ENCODE assay signal across 10 mouse cellular contexts in the genomic region with DNA sequence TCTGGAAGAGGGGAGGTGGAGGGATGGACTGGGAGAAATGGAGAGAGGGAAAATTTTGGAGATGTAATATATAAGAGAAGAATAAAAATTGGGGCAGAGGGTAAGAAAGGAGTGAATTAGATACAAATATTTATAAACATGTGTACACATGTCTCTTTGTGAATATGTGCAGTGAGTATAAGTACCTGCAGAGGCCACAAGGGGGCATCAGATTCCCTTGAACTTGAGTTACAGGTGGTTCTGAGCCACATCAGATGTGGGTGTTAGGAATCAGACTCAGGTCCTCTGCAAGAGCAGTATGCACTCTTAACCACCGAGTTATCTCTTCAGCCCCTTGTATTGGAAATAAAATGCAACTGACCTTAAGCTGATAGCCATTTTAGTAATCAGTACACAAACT. TPM values are rescaled to one million over a fixed set of nuclear protein-coding genes. Genes with fewer than 3 reads are reported as not detected.
DNase-seq lines count a peak whose midpoint lies in the region; ATAC-seq lines count a peak whose summit lies in the region.
"Had no signal": no experiment of that assay in that cellular context is flagged by ENCODE, and none has a peak within 500 bp of the region (broad histone marks: within the 10 kb centered on the region; RNA-seq: fewer than 3 reads in every experiment).

No protein-coding gene starts in this region.

- H3K4me3 ChIP-seq in kidney, embryonic 14.5 days (ENCODE audit: low read length): no peak overlapping the region
- H3K4me3 ChIP-seq in embryonic facial prominence, embryonic 10.5 days: no peak overlapping the region
- no peak overlapping the region for H3K4me3 ChIP-seq in limb, embryonic 11.5 days (ENCODE audit: low read depth, low read length)
- no peak overlapping the region for H3K4me3 ChIP-seq in neural tube, embryonic 15.5 days (replicated peaks)
- H3K4me3 ChIP-seq: embryonic facial prominence, embryonic 15.5 days; stomach, embryonic 15.5 days had no signal

- peak; percentile 26 for DNase-seq in kidney, adult 11 months
- DNase-seq in adrenal gland, adult 18-20 months (ENCODE audit: low spot score in 2 of 2): peak; percentile 39 to 43
- peak; percentile 10 for DNase-seq in embryonic facial prominence, embryonic 10.5 days (ENCODE audit: low spot score)
- DNase-seq in limb, embryonic 11.5 days (ENCODE audit: low spot score): peak; percentile 34
- DNase-seq in skeletal muscle tissue, adult 2 months (ENCODE audit: low read depth, low spot score): peak; percentile 6

- H3K27ac ChIP-seq in kidney, embryonic 14.5 days (ENCODE audit: low read depth, low read length): no peak overlapping the region
- H3K27ac ChIP-seq in embryonic facial prominence, embryonic 10.5 days (replicated peaks): no peak overlapping the region
- H3K27ac ChIP-seq in limb, embryonic 11.5 days (replicated peaks; ENCODE audit: low read depth, low read length): no peak overlapping the region
- no peak overlapping the region for H3K27ac ChIP-seq in neural tube, embryonic 15.5 days (replicated peaks)
- H3K27ac ChIP-seq: embryonic facial prominence, embryonic 15.5 days; stomach, embryonic 15.5 days had no signal

- no peaks in the 10 kb centered on the region for H3K4me1 ChIP-seq in kidney, embryonic 14.5 days (ENCODE audit: control insufficient read depth, insufficient read depth, low read length)
- no peaks in the 10 kb centered on the region for H3K4me1 ChIP-seq in embryonic facial prominence, embryonic 10.5 days
- H3K4me1 ChIP-seq in limb, embryonic 11.5 days (ENCODE audit: control insufficient read depth, insufficient read depth, low read length): no peaks in the 10 kb centered on the region
- no peaks in the 10 kb centered on the region for H3K4me1 ChIP-seq in neural tube, embryonic 15.5 days
- H3K4me1 ChIP-seq: embryonic facial prominence, embryonic 15.5 days; stomach, embryonic 15.5 days had no signal

- H3K27me3 ChIP-seq in kidney, embryonic 14.5 days (ENCODE audit: control insufficient read depth, insufficient read depth, low read length): no peaks in the 10 kb centered on the region
- no peaks in the 10 kb centered on the region for H3K27me3 ChIP-seq in embryonic facial prominence, embryonic 10.5 days (replicated peaks; ENCODE audit: low read depth, poor library complexity, severe bottlenecking)
- no peaks in the 10 kb centered on the region for H3K27me3 ChIP-seq in limb, embryonic 11.5 days (ENCODE audit: control insufficient read depth, insufficient read depth, low read length)
- no peaks in the 10 kb centered on the region for H3K27me3 ChIP-seq in neural tube, embryonic 15.5 days (replicated peaks)
- H3K27me3 ChIP-seq: embryonic facial prominence, embryonic 15.5 days; stomach, embryonic 15.5 days had no signal

- no peak overlapping the region for H3K4me2 ChIP-seq in kidney, embryonic 14.5 days (replicated peaks; ENCODE audit: low read depth, low read length)
- H3K4me2 ChIP-seq in limb, embryonic 11.5 days (ENCODE audit: low read depth, severe bottlenecking): no peak overlapping the region
- no peak overlapping the region for H3K4me2 ChIP-seq in neural tube, embryonic 15.5 days
- H3K4me2 ChIP-seq: embryonic facial prominence, embryonic 15.5 days; stomach, embryonic 15.5 days had no signal

- no peaks in the 10 kb centered on the region for H3K9me3 ChIP-seq in kidney, embryonic 14.5 days (ENCODE audit: control insufficient read depth, low read length)
- no peaks in the 10 kb centered on the region for H3K9me3 ChIP-seq in embryonic facial prominence, embryonic 10.5 days
- H3K9me3 ChIP-seq in limb, embryonic 11.5 days (ENCODE audit: control insufficient read depth, low read length): no peaks in the 10 kb centered on the region
- H3K9me3 ChIP-seq in neural tube, embryonic 15.5 days (replicated peaks): no peaks in the 10 kb centered on the region
- H3K9me3 ChIP-seq: embryonic facial prominence, embryonic 15.5 days; stomach, embryonic 15.5 days had no signal

- WGBS in kidney, embryonic 14.5 days: 91% methylated on average over 1 of the region's 1 CpGs
- 86% methylated on average over 1 of the region's 1 CpGs for WGBS in embryonic facial prominence, embryonic 10.5 days
- WGBS in limb, embryonic 11.5 days: 86% methylated on average over 1 of the region's 1 CpGs
- WGBS in neural tube, embryonic 15.5 days: 97% methylated on average over 1 of the region's 1 CpGs

- ATAC-seq in kidney, embryonic 14.5 days (ENCODE audit: low FRiP score, low TSS enrichment): no peak
- ATAC-seq in CD4-positive, CD25-positive, alpha-beta regulatory T cell, adult 4 months: peak; percentile 62
- no peak for ATAC-seq in limb, embryonic 11.5 days (ENCODE audit: insufficient number of reproducible peaks, low FRiP score, low TSS enrichment, low read depth)
- ATAC-seq in neural tube, embryonic 15.5 days (ENCODE audit: low FRiP score): no peak

- H3K9ac ChIP-seq in kidney, embryonic 14.5 days (ENCODE audit: low read depth, low read length): no peak overlapping the region
- no peak overlapping the region for H3K9ac ChIP-seq in limb, embryonic 11.5 days (ENCODE audit: low read length)
- H3K9ac ChIP-seq in neural tube, embryonic 15.5 days (replicated peaks): no peak overlapping the region
- H3K9ac ChIP-seq: embryonic facial prominence, embryonic 15.5 days; stomach, embryonic 15.5 days had no signal

- H3K36me3 ChIP-seq in kidney, embryonic 14.5 days (ENCODE audit: control insufficient read depth, insufficient read depth, low read length): peaks cover 2% of the 10 kb centered on the region; the same call in 1 of the 2 replicates
- peaks cover 33% of the 10 kb centered on the region for H3K36me3 ChIP-seq in embryonic facial prominence, embryonic 10.5 days (replicated peaks)
- no peaks in the 10 kb centered on the region for H3K36me3 ChIP-seq in limb, embryonic 11.5 days (ENCODE audit: control insufficient read depth, insufficient read depth, low read length)
- H3K36me3 ChIP-seq in neural tube, embryonic 15.5 days: peaks cover 24% of the 10 kb centered on the region

RNA-seq across cellular contexts. Expression of a gene that starts 23.7 kb away (rescaled TPM):
- polyA plus RNA-seq in kidney, embryonic 14.5 days (2014; fragmentation: Nextera tagmentation; extraction: Ambion mirVana): 6.1 and 9.6 TPM in 2 replicates
- polyA plus RNA-seq in CD4-positive, CD25-positive, alpha-beta regulatory T cell, adult 4 months (2017; shearing (Covaris generic)): 10 to 100 TPM; 11.5 to 13.9 TPM
- 10 to 100 TPM; 28.9 to 46.1 TPM for total RNA-seq in adrenal gland, adult 18-20 months (2021)
- 5.7 and 6.3 TPM in 2 replicates for polyA plus RNA-seq in embryonic facial prominence, embryonic 10.5 days (2016; fragmentation: Nextera tagmentation; extraction: Ambion mirVana)
- 6.5 and 7.0 TPM in 2 replicates for polyA plus RNA-seq in limb, embryonic 11.5 days (2014; fragmentation: Nextera tagmentation; extraction: Ambion mirVana)
- polyA plus RNA-seq in neural tube, embryonic 15.5 days (2015; fragmentation: Nextera tagmentation; extraction: Ambion mirVana): 13.1 and 15.4 TPM in 2 replicates

RNA-seq across cellular contexts. Expression of a gene that starts 23.7 kb away (rescaled TPM):
- 174 and 250 TPM in 2 replicates for polyA plus RNA-seq in kidney, embryonic 14.5 days (2014; fragmentation: Nextera tagmentation; extraction: Ambion mirVana)
- polyA plus RNA-seq in CD4-positive, CD25-positive, alpha-beta regulatory T cell, adult 4 months (2017; shearing (Covaris generic)): 10 to 100 TPM; 69.7 to 91.7 TPM
- 100 to 1,000 TPM; 138 to 195 TPM for total RNA-seq in adrenal gland, adult 18-20 months (2021)
- 135 and 140 TPM in 2 replicates for polyA plus RNA-seq in embryonic facial prominence, embryonic 10.5 days (2016; fragmentation: Nextera tagmentation; extraction: Ambion mirVana)
- polyA plus RNA-seq in limb, embryonic 11.5 days (2014; fragmentation: Nextera tagmentation; extraction: Ambion mirVana): 144 and 149 TPM in 2 replicates
- polyA plus RNA-seq in neural tube, embryonic 15.5 days (2015; fragmentation: Nextera tagmentation; extraction: Ambion mirVana): 206 and 217 TPM in 2 replicates

RNA-seq across cellular contexts. Expression of a gene that starts 57.5 kb away (rescaled TPM):
- polyA plus RNA-seq in kidney, embryonic 14.5 days (2014; fragmentation: Nextera tagmentation; extraction: Ambion mirVana): 26.4 and 36.6 TPM in 2 replicates
- 10 to 100 TPM; 18.3 to 19.3 TPM for polyA plus RNA-seq in CD4-positive, CD25-positive, alpha-beta regulatory T cell, adult 4 months (2017; shearing (Covaris generic))
- total RNA-seq in adrenal gland, adult 18-20 months (2021): 10 to 100 TPM; 21.5 to 23.1 TPM
- polyA plus RNA-seq in embryonic facial prominence, embryonic 10.5 days (2016; fragmentation: Nextera tagmentation; extraction: Ambion mirVana): 52.3 and 54.8 TPM in 2 replicates
- polyA plus RNA-seq in limb, embryonic 11.5 days (2014; fragmentation: Nextera tagmentation; extraction: Ambion mirVana): 53.6 and 56.7 TPM in 2 replicates
- 20.2 and 23.1 TPM in 2 replicates for polyA plus RNA-seq in neural tube, embryonic 15.5 days (2015; fragmentation: Nextera tagmentation; extraction: Ambion mirVana)
